Mouse (Mus musculus) ovary, postnatal 36 days (tissue): Measurements from ENCODE around the gene Vmn1r233.

Experiments used
- DNase-seq: peaks from one replicate; pipeline ENCODE4 v3.0.0; 2022; ENCODE audit warnings: low spot score, mixed read lengths

Vmn1r233 gene

DNA sequence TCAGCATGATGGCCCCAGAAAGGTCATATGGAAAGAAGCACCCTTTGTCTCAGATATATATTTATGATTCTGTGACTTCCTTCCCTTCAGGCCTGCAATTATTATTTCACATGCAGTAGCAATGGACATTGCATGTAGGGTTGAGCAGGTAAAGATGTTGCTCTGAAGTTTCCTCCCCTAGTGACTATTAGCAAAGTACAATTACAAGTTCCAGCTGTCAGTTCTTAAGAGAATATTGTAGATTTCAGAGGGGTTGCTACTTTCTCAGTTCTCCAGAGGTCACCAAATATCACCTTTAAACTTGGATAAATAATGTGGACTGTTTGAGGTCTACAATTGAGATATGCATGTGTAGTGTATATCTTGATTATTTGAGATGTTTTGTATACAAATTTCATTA is at the start of gene Vmn1r233:
Vmn1r233 (minus strand) TSS at position 101 of the 400 bp plus-strand sequence.
- no peak for DNase-seq

DNA sequence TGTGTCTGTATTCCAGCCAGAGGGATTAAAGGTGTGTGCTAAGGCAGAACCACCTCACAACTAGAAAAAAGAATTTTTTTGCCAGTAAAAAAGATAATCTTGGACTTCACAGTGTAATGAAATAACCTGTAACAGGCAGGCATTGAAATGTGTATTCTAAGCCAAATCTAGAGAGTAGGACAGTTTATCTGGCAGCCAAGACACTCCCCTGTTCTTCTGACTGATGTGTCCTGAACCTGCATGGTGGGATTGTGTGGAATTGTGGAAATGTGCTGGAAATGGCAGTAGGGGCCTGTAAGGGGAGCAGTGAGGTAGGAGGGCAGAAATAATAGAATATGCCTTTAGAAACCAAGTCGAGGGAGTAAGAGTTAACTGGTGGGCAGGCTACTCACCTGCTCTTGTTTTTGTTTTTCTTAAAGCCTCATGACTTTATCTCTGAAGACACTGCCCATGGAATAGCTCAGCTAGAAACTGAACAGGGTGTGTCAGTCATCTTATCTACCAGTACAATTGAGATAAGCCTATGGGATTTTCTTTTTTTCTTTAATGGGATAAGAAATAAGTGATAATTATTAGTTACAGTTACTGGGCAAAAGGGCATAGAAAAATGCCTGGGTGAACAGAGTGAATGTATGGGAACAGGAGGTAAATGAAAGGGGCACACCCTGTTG is 22.3 kb upstream of the Vmn1r233 start:
- DNase-seq = no peak

DNA sequence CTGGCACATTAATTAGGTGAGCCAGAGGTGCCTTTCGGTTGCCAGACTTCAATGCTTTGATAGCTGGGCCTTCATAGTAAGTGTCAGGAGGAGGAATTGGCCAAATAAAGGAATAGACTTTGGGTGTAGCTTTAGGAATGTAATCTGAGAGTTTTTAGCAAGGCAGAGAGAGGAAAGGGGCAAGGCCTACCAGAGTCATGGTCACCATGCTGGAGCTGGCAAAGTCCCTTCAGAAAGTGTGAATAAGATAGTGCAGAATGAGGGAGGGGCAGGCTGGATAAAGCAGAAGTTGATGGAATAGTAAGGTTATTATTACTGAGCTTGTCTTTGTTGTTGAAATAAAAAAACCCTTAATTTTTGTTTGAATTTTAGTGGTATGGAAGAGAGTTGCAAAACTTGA is 13.5 kb upstream of the Vmn1r233 start:
- no peak for DNase-seq

DNA sequence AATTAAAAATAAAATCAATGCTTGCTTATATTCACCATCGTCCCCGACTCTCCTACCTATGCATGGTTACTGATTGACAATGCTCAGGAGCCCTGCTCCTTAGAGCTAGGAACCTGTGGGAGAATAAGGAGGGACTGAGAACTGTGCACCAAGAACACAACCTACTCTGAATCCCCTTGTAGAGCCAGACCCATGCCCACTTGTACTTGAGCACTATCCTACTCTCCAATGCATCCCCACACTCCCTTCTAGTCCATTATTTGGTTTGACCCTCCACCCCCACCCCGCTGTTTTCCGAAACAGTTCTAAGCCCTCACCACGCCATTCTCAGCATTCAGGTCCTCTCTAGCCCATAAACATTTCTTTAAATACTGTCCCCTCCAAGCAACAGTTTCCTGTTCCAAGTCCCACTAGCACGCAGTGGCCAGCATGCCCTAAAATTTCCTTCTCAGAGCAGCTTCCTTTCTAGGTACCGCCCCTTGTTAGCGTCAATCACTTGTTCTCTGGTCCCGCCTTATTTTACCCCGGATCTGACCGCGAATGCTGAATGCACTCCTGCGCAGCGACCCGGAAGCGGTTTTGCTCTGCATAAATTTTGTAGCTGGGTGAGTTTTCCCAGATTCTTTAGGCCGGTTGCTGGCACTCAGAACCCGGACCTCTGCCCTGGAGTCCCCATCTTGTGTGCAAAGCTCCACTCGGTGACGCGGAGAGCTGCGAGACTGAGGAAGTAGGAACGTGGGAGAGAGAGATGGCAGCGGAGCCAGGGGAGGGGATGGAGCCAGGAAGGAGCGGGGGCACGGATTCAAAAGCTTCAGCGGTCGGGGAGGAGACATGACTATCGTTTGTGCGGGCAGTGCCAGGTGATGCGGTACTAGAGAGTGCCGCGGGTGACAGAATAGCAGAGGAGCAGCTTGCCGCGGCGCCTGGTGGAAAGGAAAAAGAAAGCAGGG is 12.4 kb upstream of the Vmn1r233 start, which contains the start of gene Zfp160:
Zfp160 (plus strand) TSS at position 522 of the 950 bp plus-strand sequence.
- DNase-seq = peak; percentile 78

DNA sequence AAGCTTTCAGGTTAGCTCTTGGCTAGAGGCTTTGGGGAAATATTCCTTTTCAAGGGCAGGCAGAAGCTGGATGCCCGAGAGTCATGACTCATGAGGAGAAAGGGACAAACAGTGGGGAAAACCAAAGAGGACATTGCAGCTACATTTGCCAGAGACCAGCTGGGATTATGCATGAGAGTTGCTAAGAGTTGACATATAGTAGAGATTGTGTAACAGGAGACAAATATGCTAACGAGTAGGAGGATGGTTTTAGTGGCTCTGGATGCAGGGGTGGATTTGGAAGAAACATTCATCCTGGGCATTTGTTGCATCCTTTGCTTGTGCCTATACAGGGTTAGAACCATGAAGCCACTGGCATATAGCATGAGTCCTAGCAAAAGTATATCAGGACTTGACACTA is 2.5 kb downstream of the Vmn1r233 start:
- no peak for DNase-seq

DNA sequence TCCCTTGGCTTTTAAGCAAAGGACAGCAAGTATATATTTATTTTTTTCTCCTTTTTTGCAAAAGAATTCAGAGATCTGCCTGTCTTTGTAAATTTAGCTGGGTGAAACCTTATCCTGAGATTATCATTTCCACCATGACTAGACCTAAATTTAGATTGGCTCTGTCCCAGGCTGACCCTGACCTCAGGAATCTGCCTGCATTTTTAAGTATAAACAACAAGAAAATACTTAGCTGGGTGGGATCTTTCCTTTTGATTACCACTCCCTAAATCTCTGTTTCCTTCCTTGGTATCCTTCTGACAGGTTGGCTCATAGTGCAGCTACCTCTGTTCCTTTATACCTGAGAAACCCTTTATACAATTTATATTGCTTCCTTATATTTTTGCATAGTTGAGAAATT is 29.6 kb downstream of the Vmn1r233 start:
- no peak for DNase-seq

DNA sequence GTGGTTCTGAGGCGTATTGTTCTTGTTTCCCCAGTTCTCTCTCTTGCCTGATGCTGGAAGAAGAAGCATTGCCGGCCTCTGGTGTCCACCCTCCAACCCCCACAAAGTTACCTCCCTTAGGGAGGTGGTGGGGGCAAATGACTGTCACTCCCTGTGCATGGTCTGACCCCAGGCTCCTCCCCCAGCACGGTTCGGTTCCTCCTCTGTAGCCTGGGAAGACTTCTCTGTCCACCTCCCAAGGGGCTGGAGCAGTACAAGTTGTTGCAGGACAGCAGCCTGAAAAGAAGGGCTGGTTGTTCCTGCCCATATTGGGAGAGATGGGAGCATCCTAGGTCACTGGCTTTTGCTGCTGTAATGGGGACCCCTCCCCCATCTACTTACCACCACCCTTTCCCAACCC is 30.8 kb downstream of the Vmn1r233 start:
- no peak for DNase-seq

DNA sequence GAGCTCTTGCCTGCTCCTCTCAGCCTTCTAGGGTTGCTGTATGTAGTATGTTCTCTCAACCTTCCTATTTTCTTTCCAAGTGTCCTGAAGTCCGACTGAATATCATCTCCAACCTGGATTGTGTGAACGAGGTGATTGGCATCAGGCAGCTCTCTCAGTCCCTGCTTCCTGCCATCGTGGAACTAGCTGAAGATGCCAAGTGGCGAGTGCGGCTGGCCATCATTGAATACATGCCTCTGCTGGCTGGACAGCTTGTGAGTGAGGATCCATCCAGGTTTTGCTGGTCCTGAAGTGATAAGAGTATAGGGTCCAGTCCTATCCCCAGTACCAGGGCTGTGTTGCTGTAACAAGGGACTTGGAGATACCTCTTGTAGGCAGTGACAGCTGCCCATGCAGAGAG is 35.9 kb downstream of the Vmn1r233 start:
- DNase-seq = no peak

DNA sequence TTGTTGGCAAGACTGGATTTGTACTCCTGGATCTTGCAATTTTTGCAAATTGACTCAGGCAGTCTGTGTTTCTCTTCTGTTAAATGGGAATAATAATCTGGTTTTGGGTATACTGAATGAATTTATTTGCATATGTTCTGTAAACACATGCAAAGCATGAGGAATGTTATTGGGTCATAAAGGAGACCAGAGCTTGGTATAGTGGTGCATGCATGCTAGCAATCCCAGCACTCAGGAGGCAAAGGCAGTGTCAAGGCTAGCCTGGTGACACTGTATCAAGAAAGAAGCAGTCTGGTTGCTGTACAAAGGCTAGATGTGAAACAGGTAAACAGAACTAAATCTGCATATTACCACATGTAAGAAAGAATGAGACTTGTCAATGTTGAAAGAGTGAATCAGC is 49.6 kb downstream of the Vmn1r233 start:
- no peak for DNase-seq

DNA sequence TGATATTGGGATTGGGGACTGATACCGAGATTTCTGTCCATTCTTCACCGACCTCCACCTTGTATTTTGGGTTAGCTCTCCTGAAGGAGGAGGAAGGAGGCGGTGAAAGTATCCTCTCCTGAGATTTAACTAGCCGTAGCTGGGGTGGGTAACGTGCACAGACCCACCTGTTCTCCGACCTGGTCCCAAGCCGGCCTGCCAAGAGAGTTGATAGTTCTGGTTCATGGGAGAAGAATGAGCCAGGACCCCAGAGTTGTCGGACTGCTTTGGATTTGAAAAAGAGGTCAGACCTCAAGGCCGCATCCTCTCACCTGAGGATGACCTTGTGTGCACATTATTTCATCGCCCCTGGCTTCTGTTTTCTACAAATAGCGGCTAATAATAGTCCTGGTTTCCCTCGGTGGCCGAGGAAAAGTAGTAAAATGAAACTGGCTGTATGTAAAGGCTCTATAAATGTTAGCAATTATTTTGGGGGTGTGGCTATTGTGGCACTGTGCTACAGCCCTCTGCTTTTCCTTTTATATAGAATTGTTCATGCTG is 50.2 kb downstream of the Vmn1r233 start:
- no peak for DNase-seq

DNA sequence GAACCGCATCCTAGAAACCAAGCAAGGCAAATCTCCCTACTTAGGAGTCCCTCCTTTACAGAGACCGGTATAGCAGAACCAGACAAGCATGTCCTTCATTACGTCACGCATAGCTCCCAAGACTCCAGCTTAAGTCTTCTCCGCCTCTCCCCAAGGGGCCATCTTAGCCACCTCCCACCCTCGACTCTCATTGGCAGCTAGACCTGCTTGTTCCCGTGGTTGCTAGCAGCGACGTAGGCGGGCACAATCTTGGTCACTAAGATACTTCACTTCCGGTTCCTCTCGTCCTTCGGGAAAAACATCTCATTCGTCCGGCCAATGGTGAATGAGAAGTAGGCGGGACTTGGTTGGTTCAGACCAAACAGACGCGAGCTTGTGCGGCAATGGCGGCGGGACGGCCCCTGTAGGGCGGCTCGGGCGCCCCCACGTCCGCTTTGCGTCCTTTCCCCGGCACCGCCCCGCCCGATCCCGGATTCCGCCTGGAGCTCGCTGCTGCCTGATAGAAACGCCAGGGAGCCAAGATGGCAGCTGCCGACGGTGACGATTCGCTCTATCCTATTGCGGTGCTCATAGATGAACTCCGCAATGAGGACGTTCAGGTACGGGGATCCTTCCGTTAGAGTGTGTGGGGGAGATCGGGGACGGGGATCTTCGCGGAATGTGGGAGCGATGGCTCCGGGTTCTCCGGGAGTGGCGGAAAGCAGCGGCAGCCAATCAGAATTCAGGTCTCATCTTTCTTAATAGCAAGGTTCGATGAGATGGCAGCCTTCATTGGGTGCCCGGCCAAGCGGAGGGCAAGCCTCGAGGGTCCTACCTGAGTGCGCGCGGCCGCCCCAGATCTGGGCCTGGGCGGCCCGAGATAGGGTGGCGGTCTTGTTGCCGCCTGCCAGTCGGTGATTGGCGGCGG is 51.0 kb downstream of the Vmn1r233 start, which contains the start of gene Ppp2r1a:
Ppp2r1a (plus strand) TSS at position 327 of the 907 bp plus-strand sequence.
- DNase-seq = peak; percentile 97

DNA sequence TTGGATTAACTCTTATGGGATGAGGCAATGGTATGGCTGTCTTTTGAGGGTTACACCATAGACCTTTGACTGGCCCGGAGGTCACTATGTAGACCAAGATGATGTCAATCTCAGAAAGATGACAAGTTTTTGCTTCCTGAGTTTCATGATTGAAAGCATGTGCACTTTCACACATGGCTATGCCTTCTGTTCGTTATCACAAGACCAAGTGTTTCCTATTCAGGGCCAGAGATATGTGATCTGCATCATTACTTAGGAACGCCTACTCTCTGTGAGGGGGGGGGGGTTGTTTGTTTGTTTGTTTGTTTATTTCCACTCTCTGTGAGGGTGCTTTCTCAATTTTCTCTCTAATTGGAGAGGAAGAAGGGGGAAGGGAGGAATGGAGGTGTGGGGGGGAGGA is 52.0 kb downstream of the Vmn1r233 start:
- no peak for DNase-seq
